ENCODE assay signal across 14 mouse cellular contexts in genomic region chr13:60268256-60268655, GRCm38 (mm10).
DNase-seq lines count a peak whose midpoint lies in the region; ATAC-seq and TF ChIP-seq lines count a peak whose summit lies in the region.
"Had no signal": no experiment of that assay in that cellular context is flagged by ENCODE, and none has a peak within 500 bp of the region (broad histone marks: within the 10 kb centered on the region; RNA-seq: fewer than 3 reads in every experiment).

No protein-coding gene starts in this region.

- peak overlapping the region; percentile 75 for H3K27ac ChIP-seq in intestine, embryonic 14.5 days (ENCODE audit: low read depth)
- no peak overlapping the region for H3K27ac ChIP-seq in intestine, postnatal 0 days (ENCODE audit: low read depth, low read length)
- peak overlapping the region; percentile 57; the same call in 1 of the 2 replicates for H3K27ac ChIP-seq in embryonic facial prominence, embryonic 10.5 days (replicated peaks)
- 0 out of 2 replicates have a peak overlapping the region, but pooled peaks have one; percentile 60 for H3K27ac ChIP-seq in embryonic facial prominence, embryonic 15.5 days (replicated peaks)
- peak overlapping the region; percentile 76 for H3K27ac ChIP-seq in limb, embryonic 14.5 days (replicated peaks; ENCODE audit: low read depth, low read length)
- no peak overlapping the region for H3K27ac ChIP-seq in forebrain, embryonic 14.5 days (ENCODE audit: low read depth, low read length)

- H3K4me3 ChIP-seq in intestine, embryonic 14.5 days (ENCODE audit: low read depth, low read length): no peak overlapping the region
- no peak overlapping the region for H3K4me3 ChIP-seq in intestine, postnatal 0 days (ENCODE audit: low read depth, low read length)
- H3K4me3 ChIP-seq in embryonic facial prominence, embryonic 10.5 days: no peak overlapping the region
- no peak overlapping the region for H3K4me3 ChIP-seq in embryonic facial prominence, embryonic 15.5 days (replicated peaks)
- H3K4me3 ChIP-seq in limb, embryonic 14.5 days (replicated peaks; ENCODE audit: low read length): no peak overlapping the region
- no peak overlapping the region for H3K4me3 ChIP-seq in forebrain, embryonic 14.5 days (ENCODE audit: low read depth, low read length)

- no peak for TF ChIP-seq POLR2A in limb, embryonic 14.5 days (IDR thresholded peaks at IDR 0.05; ENCODE audit: borderline replicate concordance, extremely low read depth, insufficient read depth, insufficient read length)

- no peaks in the 10 kb centered on the region for H3K36me3 ChIP-seq in intestine, embryonic 14.5 days (ENCODE audit: control insufficient read depth, insufficient read depth, low read length)
- no peaks in the 10 kb centered on the region for H3K36me3 ChIP-seq in intestine, postnatal 0 days (ENCODE audit: control insufficient read depth, insufficient read depth)
- H3K36me3 ChIP-seq in embryonic facial prominence, embryonic 10.5 days (replicated peaks): no peaks in the 10 kb centered on the region
- no peaks in the 10 kb centered on the region for H3K36me3 ChIP-seq in embryonic facial prominence, embryonic 15.5 days
- no peaks in the 10 kb centered on the region for H3K36me3 ChIP-seq in limb, embryonic 14.5 days (ENCODE audit: control insufficient read depth, insufficient read depth, low read length)
- no peaks in the 10 kb centered on the region for H3K36me3 ChIP-seq in forebrain, embryonic 14.5 days (ENCODE audit: control insufficient read depth, insufficient read depth, low read length)

- no peak for DNase-seq in intestine, embryonic 14.5 days (ENCODE audit: low spot score)
- no peak for DNase-seq in embryonic facial prominence, embryonic 10.5 days (ENCODE audit: low spot score)
- no peak for DNase-seq in limb, embryonic 14.5 days (ENCODE audit: low spot score)
- no peak for DNase-seq in spleen, postnatal 14 days (ENCODE audit: low spot score in 2 of 2)
- DNase-seq in forebrain, embryonic 14.5 days (ENCODE audit: low spot score): no peak
- no peak for DNase-seq in embryo, embryonic 9.5 days (ENCODE audit: extremely low spot score)
- DNase-seq: cerebellum, adult 9-10 months; lung, postnatal 10 days; spleen, adult 18-20 months; thymus, postnatal 25 days had no signal

- H3K27me3 ChIP-seq in intestine, embryonic 14.5 days (replicated peaks; ENCODE audit: control insufficient read depth, insufficient read depth, low read length): no peaks in the 10 kb centered on the region
- H3K27me3 ChIP-seq in intestine, postnatal 0 days (replicated peaks; ENCODE audit: control insufficient read depth, insufficient read depth, low read length): no peaks in the 10 kb centered on the region
- H3K27me3 ChIP-seq in embryonic facial prominence, embryonic 10.5 days (replicated peaks; ENCODE audit: low read depth, poor library complexity, severe bottlenecking): no peaks in the 10 kb centered on the region
- H3K27me3 ChIP-seq in embryonic facial prominence, embryonic 15.5 days: no peaks in the 10 kb centered on the region
- no peaks in the 10 kb centered on the region for H3K27me3 ChIP-seq in limb, embryonic 14.5 days (ENCODE audit: control insufficient read depth, insufficient read depth, low read length)
- H3K27me3 ChIP-seq in forebrain, embryonic 14.5 days (replicated peaks; ENCODE audit: control insufficient read depth, insufficient read depth, low read length): no peaks in the 10 kb centered on the region
- H3K27me3 ChIP-seq: Patski had no signal

- H3K9me3 ChIP-seq in intestine, embryonic 14.5 days (ENCODE audit: control insufficient read depth, low read length): no peaks in the 10 kb centered on the region
- no peaks in the 10 kb centered on the region for H3K9me3 ChIP-seq in intestine, postnatal 0 days (ENCODE audit: control insufficient read depth)
- H3K9me3 ChIP-seq in embryonic facial prominence, embryonic 10.5 days: peaks cover 5% of the 10 kb centered on the region
- H3K9me3 ChIP-seq in embryonic facial prominence, embryonic 15.5 days (replicated peaks): no peaks in the 10 kb centered on the region
- H3K9me3 ChIP-seq in limb, embryonic 14.5 days (ENCODE audit: control insufficient read depth, low read length): no peaks in the 10 kb centered on the region
- no peaks in the 10 kb centered on the region for H3K9me3 ChIP-seq in forebrain, embryonic 14.5 days (replicated peaks; ENCODE audit: control insufficient read depth, low read length)

- H3K4me2 ChIP-seq in intestine, embryonic 14.5 days (ENCODE audit: low read length): no peak overlapping the region
- no peak overlapping the region for H3K4me2 ChIP-seq in intestine, postnatal 0 days (replicated peaks; ENCODE audit: low read depth)
- no peak overlapping the region for H3K4me2 ChIP-seq in embryonic facial prominence, embryonic 15.5 days (replicated peaks)
- H3K4me2 ChIP-seq in limb, embryonic 14.5 days (replicated peaks; ENCODE audit: low read depth, low read length, severe bottlenecking): peak overlapping the region; percentile 39
- no peak overlapping the region for H3K4me2 ChIP-seq in forebrain, embryonic 14.5 days (ENCODE audit: low read length)

- peaks cover 26% of the 10 kb centered on the region for H3K4me1 ChIP-seq in intestine, embryonic 14.5 days (replicated peaks; ENCODE audit: control insufficient read depth, insufficient read depth, low read length)
- peaks cover 6% of the 10 kb centered on the region for H3K4me1 ChIP-seq in intestine, postnatal 0 days (replicated peaks; ENCODE audit: control insufficient read depth, insufficient read depth, low read length)
- H3K4me1 ChIP-seq in embryonic facial prominence, embryonic 10.5 days: peaks cover 23% of the 10 kb centered on the region
- peaks cover 17% of the 10 kb centered on the region for H3K4me1 ChIP-seq in embryonic facial prominence, embryonic 15.5 days
- H3K4me1 ChIP-seq in limb, embryonic 14.5 days (ENCODE audit: control insufficient read depth, insufficient read depth, low read length): peaks cover 49% of the 10 kb centered on the region
- H3K4me1 ChIP-seq in forebrain, embryonic 14.5 days (ENCODE audit: control insufficient read depth, insufficient read depth, low read length): no peaks in the 10 kb centered on the region; the same call in 1 of the 2 replicates

- no peak for TF ChIP-seq CTCF in intestine, postnatal 0 days (IDR thresholded peaks at IDR 0.05; ENCODE audit: low read depth)

- ATAC-seq in intestine, embryonic 14.5 days (replicated peaks; ENCODE audit: low FRiP score, low TSS enrichment, low read depth): no peak
- no peak for ATAC-seq in intestine, postnatal 0 days
- ATAC-seq in embryonic facial prominence, embryonic 15.5 days (ENCODE audit: insufficient number of reproducible peaks, low FRiP score, low TSS enrichment, low read depth): no peak
- ATAC-seq in limb, embryonic 14.5 days (ENCODE audit: low FRiP score, low read depth): peak; percentile 23; the same call in 1 of the 2 replicates
- ATAC-seq in forebrain, embryonic 14.5 days: no peak
- ATAC-seq: midbrain, embryonic 16.5 days had no signal

- WGBS in intestine, embryonic 14.5 days: 73% methylated on average over 11 of the region's 11 CpGs
- WGBS in intestine, postnatal 0 days: 83% methylated on average over 11 of the region's 11 CpGs
- 85% methylated on average over 11 of the region's 11 CpGs for WGBS in embryonic facial prominence, embryonic 10.5 days
- WGBS in embryonic facial prominence, embryonic 15.5 days: 78% methylated on average over 11 of the region's 11 CpGs
- WGBS in limb, embryonic 14.5 days: 13% methylated on average over 11 of the region's 11 CpGs
- 84% methylated on average over 11 of the region's 11 CpGs for WGBS in forebrain, embryonic 14.5 days

- H3K9ac ChIP-seq in intestine, embryonic 14.5 days (ENCODE audit: low read length): no peak overlapping the region
- H3K9ac ChIP-seq in intestine, postnatal 0 days (ENCODE audit: low read depth, low read length): no peak overlapping the region
- H3K9ac ChIP-seq in embryonic facial prominence, embryonic 15.5 days: no peak overlapping the region
- no peak overlapping the region for H3K9ac ChIP-seq in limb, embryonic 14.5 days (ENCODE audit: low read depth, low read length, severe bottlenecking)
- no peak overlapping the region for H3K9ac ChIP-seq in forebrain, embryonic 14.5 days (ENCODE audit: low read length)

Comparison
In these comparisons a context has a peak if more than half of its experiments do, and no peak if none do; other contexts are left out.
1. H3K27ac ChIP-seq: peak in intestine, embryonic 14.5 days (single experiment), embryonic facial prominence, embryonic 10.5 days (single experiment), embryonic facial prominence, embryonic 15.5 days (single experiment) and limb, embryonic 14.5 days (single experiment); none in intestine, postnatal 0 days (single experiment) and forebrain, embryonic 14.5 days (single experiment).